Mouse (Mus musculus) brain, adult 2 months (tissue): ENCODE results near the gene Zbtb21.
"Not testable (repeated sequence)": the region's sequence is repeated elsewhere in the genome, so short reads cannot be mapped to it uniquely, and the experiment has no call there.

Experiments used
- DNase-seq: peaks from one replicate; pipeline ENCODE4 v3.0.0; 2011; ENCODE audit warnings: low read depth, low spot score

The Zbtb21 gene

GRCm38 (mm10) chr16:97946993-97947392, 15.4 kb downstream of the Zbtb21 start:
- not testable (repeated sequence) for DNase-seq

- DNase-seq, result no peak
Measured at GRCm38 (mm10) chr16:97941844-97942243, 20.6 kb downstream of the Zbtb21 start.

- DNase-seq, result no peak
Measured at GRCm38 (mm10) chr16:97940471-97940973, 21.9 kb downstream of the Zbtb21 start.

GRCm38 (mm10) chr16:97935815-97936214, 26.6 kb downstream of the Zbtb21 start:
- no peak for DNase-seq

GRCm38 (mm10) chr16:97930231-97930630, 32.2 kb downstream of the Zbtb21 start:
- no peak for DNase-seq

GRCm38 (mm10) chr16:97929520-97929919, 32.9 kb downstream of the Zbtb21 start:
- DNase-seq, result no peak

DNA sequence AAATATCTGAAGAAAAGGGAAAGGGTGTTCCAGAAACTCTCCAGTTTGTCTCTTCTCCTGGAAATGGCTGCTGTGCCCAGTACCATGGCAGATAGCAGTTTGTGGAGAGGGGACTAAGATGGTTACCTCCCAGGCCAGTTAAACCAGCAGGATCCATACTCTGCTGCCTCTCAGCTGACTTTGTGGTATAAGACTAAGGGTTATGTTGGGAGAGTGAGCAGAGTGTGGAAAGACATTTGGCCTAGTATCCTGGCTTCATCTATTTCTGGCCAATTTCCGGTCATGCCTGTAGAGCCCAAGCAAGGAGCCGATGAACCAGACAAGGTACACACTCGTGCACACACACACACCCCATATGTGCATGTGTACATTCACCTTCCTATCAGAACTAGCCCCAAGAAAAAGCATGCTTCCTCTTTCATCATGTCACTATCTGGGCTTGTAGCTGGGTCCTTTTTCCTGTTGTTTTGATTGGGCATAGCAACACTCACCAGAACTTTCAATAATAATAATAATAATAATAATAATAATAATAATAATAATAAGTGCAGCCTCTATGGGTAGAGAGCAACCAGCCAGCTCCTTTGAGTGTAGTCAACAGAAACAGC, 35.0 kb downstream of the Zbtb21 start:
- no peak for DNase-seq

GRCm38 (mm10) chr16:97926381-97926780, 36.0 kb downstream of the Zbtb21 start:
- no peak for DNase-seq

- no peak for DNase-seq
Measured at GRCm38 (mm10) chr16:97925760-97926159, 36.7 kb downstream of the Zbtb21 start.

- DNase-seq, result no peak
Measured at GRCm38 (mm10) chr16:97923700-97924099, 38.7 kb downstream of the Zbtb21 start.

DNA sequence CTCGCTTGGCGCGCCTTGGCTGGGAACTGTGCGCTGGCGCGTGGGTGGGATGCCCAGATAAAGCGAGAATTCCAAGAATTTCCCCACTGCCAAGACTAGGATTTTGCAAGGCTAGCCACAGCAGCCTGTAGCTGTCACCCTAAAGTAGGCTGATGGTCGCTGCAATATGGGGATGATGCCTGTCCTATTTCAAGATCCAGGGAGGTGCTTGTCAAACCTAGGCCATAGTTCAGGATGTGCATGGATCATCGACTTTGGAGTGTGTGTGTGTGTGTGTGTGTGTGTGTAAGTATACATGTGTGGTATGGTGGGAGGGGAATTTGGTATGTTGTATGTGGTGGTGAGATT, 39.7 kb downstream of the Zbtb21 start:
- DNase-seq, result no peak

GRCm38 (mm10) chr16:97921961-97922778, 40.3 kb downstream of the Zbtb21 start:
- DNase-seq, result peak; percentile 95

- no peak for DNase-seq
Measured at GRCm38 (mm10) chr16:97920621-97921020, 41.8 kb downstream of the Zbtb21 start.

- no peak for DNase-seq
Measured at GRCm38 (mm10) chr16:97919793-97920192, 42.6 kb downstream of the Zbtb21 start.

GRCm38 (mm10) chr16:97912873-97913272, 49.5 kb downstream of the Zbtb21 start:
- DNase-seq, result no peak

DNA sequence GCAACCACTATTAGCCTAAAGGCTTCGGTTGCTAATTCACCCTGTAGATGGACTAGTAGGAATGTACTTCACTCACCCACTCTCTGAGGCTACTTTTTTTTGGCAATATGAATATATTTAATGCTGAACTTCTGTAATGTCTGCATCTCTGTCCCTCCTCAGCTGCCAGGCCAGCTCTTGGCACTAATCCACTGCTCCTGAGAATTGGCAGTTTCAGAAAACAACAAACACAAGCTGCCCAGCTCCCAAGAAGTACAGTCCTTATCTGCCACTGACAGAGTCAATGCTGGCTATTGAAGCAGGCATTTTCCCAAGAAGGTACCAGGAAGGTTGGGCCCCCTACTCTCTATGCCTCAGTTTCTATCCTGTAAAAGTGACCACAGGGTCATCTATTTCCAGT, 53.1 kb downstream of the Zbtb21 start:
- DNase-seq, result peak; percentile 15

DNA sequence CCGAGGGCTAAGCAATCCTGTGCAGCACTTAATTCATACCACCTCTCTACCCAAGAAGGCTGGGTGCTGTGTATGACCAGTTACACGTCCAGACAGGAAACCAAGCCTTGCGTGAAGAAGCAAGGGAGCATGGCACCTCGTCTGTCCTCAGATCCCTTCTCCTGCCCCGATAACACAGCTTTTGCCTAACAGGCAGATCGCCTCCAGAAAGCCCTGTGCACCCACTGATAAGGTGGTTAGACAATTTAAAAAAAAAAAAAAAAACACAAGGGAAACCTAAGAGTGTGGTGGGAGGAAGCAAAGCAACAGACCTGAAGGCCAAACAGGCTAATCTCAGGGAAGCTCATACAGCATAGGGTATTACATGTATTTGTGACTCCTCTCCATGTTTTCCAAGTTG, 54.9 kb downstream of the Zbtb21 start:
- no peak for DNase-seq

DNA sequence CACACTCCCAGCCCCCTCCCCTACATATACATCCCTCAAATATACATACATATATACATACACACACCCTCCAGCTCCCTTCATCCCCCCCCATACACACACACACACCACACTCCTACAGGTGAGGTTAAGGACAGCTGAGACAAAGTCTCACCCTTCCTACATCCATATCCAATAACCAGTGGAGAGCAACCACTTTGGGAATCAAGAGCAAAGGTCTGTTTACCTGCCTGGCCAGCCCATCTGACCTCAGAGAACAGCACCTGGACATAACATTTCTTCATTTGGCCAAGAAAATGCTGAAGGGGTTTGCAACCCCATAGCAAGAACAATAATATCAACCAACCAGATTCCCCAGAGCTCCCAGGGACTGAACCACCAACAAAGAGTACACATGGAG, 56.1 kb downstream of the Zbtb21 start:
- no peak for DNase-seq

- DNase-seq, result no peak
Measured at GRCm38 (mm10) chr16:97905449-97905991, 56.9 kb downstream of the Zbtb21 start.

- DNase-seq, result no peak
Measured at GRCm38 (mm10) chr16:97904035-97904434, 58.4 kb downstream of the Zbtb21 start.

GRCm38 (mm10) chr16:97897346-97898024, 64.9 kb downstream of the Zbtb21 start:
- DNase-seq, result peak; percentile 65
